Mouse (Mus musculus) limb, embryonic 13.5 days (tissue): ENCODE data around the gene Clptm1. TPM values are rescaled to one million over a fixed set of nuclear protein-coding genes. Genes with fewer than 3 reads are reported as not detected.

Experiments
- ATAC-seq: fragments of 200-750 bp; cut with Nextera tagmentation; 2 replicates; pipeline ENCODE4 v1.8.0; 2017; ENCODE audit warnings: low read depth, moderate number of reproducible peaks, moderate TSS enrichment; ENCODE audit not compliant: low FRiP score
- H3K27ac ChIP-seq: fragments of 300-500 bp; sonication (generic); 2 replicates; pipeline ENCODE4 v1.5.1; 2015; ENCODE audit warnings: inconsistent platforms, mild to moderate bottlenecking, moderate library complexity
- H3K27me3 ChIP-seq: fragments of 300-500 bp; sonication (generic); 2 replicates; pipeline ENCODE4 v1.6.1; 2015; ENCODE audit warnings: mild to moderate bottlenecking, inconsistent platforms
- H3K36me3 ChIP-seq: fragments of 300-500 bp; sonication (generic); 2 replicates; pipeline ENCODE4 v1.6.1; 2015; ENCODE audit warnings: inconsistent platforms, mild to moderate bottlenecking, moderate library complexity
- H3K4me1 ChIP-seq: fragments of 300-500 bp; sonication (generic); 2 replicates; pipeline ENCODE4 v1.6.1; 2015; ENCODE audit warnings: inconsistent platforms
- H3K4me2 ChIP-seq: fragments of 300-500 bp; sonication (generic); replicated peaks from 2 replicates; pipeline ENCODE4 v1.6.1; 2015; ENCODE audit warnings: inconsistent platforms, mild to moderate bottlenecking, moderate library complexity
- H3K4me3 ChIP-seq: fragments of 300-500 bp; sonication (generic); 2 replicates; pipeline ENCODE4 v1.5.1; 2015; ENCODE audit warnings: moderate library complexity, mild to moderate bottlenecking, inconsistent platforms
- H3K9ac ChIP-seq: fragments of 300-500 bp; sonication (generic); 2 replicates; pipeline ENCODE4 v1.6.1; 2015; ENCODE audit warnings: mild to moderate bottlenecking, inconsistent platforms
- H3K9me3 ChIP-seq: fragments of 300-500 bp; sonication (generic); 2 replicates; pipeline ENCODE4 v1.6.1; 2016; ENCODE audit warnings: inconsistent platforms
- WGBS: fragments of 180-500 bp; shearing (Covaris S2); methylation state at CpG from one replicate; pipeline ENCODE4 v1.1.7; 2015; 5-methylcytosine and 5-hydroxymethylcytosine counted together
- polyA plus RNA-seq: library from polyadenylated mRNA; unstranded; fragments of >200 nt; fragmentation: Nextera tagmentation; extraction: Ambion mirVana; gene quantifications from 2 replicates; pipeline ENCODE4 v1.2.1, GENCODE M21; 2015

Gene Clptm1
- polyA plus RNA-seq, 1 experiment from 2014 or later = 75.9 TPM

DNA sequence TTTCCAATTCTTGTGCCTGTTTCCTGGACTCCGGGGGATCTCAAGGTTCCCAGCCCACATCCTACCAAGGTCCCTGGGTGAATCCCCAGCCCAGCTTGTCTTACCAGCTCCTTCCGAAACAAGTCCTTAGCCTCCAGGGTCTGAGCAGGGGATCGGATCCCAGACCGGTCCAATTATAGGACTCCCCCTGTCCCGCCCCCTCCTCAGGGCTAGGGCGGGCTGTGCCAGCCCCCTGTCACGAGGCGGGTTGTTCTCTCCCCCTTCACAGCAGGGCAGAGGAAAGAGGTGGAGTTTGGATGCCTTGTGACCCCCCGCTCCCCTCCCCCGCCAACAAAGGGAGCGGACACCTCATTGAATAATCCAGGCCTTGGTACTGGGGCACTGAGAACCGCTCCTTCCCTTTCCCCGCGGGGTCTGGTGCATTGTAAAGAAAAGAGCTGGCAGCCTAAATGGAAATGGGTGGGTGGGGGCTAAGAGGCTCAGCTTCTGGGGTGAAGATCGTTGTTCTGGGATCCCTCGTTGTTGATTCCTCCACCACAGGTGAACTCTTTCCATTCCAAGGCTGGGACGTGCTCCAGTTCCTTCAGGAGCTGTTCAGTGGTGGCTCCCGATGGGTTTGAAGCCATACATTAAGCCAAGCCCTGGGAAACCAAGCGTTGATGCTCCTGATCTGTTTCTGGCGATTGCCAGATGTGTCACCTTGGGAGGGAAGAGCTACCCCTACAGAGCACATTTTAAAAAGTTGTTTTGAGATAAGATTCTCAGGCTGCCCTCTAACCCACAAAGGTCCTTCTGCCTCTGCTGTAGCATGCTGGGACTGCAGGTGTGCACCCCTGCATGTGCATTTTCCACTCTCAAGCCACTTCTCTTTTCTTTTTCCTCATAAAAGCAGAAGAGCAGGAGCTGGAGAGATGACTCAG lies 34.3 kb upstream of the Clptm1 start, which contains the start of gene Apoe:
TSS of gene Apoe (minus strand) at position 282 of the 920 bp plus-strand sequence.
- Histone ChIP-seq H3K4me3 (peak within 1 kb of the TSS; percentile 40), H3K36me3 (peaks cover 38% of the 10 kb centered on the region), H3K9me3 (no peaks in the 10 kb centered on the region), H3K27ac (peak within 1 kb of the TSS; percentile 33; the same call in 1 of the 2 replicates), H3K4me1 (peaks cover 18% of the 10 kb centered on the region), H3K9ac (peak within 1 kb of the TSS; percentile 68), H3K27me3 (peaks cover 6% of the 10 kb centered on the region; the same call in 1 of the 2 replicates), H3K4me2 (peak within 1 kb of the TSS; percentile 78)
- WGBS = 3% methylated on average over 19 of the region's 20 CpGs
- ATAC-seq = peak; percentile 46; the same call in 1 of the 2 replicates

DNA sequence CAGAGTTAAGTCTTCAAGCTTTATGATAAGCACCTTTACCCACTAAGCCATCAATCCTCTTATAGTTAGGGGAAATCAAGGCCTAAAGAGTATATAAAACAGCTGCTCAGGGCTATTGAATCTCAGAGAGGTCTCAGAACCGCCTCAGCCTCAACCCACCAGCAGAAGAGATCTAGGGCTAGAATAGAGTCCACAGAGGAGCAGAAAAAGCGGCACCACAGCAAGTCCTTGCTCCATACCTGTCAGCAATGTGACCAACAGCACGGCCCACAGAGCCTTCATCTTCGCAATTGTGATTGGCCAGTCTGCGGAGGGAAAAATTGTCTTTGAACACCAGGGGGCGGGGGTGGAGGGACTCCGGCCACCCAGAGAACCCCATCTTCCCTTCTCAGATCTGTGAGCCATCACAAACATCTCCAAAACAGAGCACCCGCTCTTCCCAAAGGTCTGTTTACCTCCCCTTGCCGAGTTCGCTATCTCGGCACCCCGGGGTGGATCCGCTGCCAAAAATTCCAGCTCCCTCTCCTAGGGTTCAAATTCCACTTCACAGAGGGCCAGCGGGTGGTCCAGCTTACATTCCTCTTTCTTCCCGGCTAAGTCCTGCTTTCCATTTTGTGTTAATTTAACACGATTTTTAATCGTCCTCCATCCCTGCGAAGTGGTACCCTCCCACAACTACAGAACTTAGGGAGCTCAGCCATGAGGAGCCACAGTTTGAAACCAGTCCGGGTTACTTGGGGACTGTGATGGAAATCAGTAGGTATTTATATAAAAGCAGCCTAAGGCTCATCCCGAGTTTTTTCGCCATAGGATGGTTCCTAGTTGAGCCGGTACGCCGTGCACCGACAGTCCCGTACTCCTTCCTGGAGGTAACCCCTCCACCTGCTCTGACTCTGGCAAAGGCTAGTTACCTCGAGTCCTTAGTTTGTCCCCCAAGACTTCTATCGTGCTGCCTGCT lies 33.4 kb upstream of the Clptm1 start:
- Histone ChIP-seq H3K4me2 (peak overlapping the region; percentile 78), H3K4me1 (peaks cover 21% of the 10 kb centered on the region), H3K36me3 (peaks cover 28% of the 10 kb centered on the region), H3K27ac (no peak overlapping the region), H3K9ac (peak overlapping the region; percentile 68), H3K9me3 (no peaks in the 10 kb centered on the region), H3K27me3 (peaks cover 6% of the 10 kb centered on the region; the same call in 1 of the 2 replicates), H3K4me3 (peak overlapping the region; percentile 40)
- ATAC-seq = no peak
- 3% methylated on average over 28 of the region's 28 CpGs for WGBS

DNA sequence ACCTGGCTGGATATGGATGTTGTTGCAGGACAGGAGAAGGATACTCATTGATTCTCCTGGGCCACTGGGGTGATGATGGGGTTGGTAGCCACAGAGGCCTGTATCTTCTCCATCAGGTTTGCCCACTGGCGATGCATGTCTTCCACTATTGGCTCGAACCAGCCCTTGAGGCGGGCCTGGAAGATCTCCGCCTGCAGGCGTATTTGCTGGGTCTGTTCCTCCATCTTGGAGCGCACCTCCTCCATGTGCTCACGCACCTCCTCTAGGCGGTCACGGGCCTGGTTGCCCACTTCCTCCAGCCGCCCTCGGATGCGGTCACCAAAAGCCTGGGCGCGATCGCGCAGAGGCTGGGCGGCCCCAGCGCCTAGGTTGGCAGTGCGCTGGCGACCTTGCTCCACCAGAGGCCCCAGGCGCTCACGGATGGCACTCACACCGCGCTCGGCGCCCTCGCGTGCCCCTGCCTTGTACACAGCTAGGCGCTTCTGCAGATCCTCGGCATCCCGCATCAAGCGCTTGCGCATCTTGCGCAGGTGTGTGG lies 31.6 kb upstream of the Clptm1 start:
- peaks cover 6% of the 10 kb centered on the region; the same call in 1 of the 2 replicates for H3K27me3 ChIP-seq
- no peak overlapping the region for H3K4me3 ChIP-seq
- ATAC-seq = no peak
- 93% methylated on average over 34 of the region's 34 CpGs for WGBS
- no peak overlapping the region for H3K27ac ChIP-seq
- no peak overlapping the region for H3K9ac ChIP-seq
- H3K9me3 ChIP-seq = no peaks in the 10 kb centered on the region
- H3K4me2 ChIP-seq = no peak overlapping the region
- H3K36me3 ChIP-seq = peaks cover 11% of the 10 kb centered on the region
- H3K4me1 ChIP-seq = peaks cover 25% of the 10 kb centered on the region

GRCm38 (mm10) chr7:19695881-19696280 lies 31.0 kb upstream of the Clptm1 start:
- no peak overlapping the region for H3K4me2 ChIP-seq
- no peak overlapping the region for H3K4me3 ChIP-seq
- peaks cover 25% of the 10 kb centered on the region for H3K4me1 ChIP-seq
- H3K27ac ChIP-seq = no peak overlapping the region
- ATAC-seq = no peak
- no peaks in the 10 kb centered on the region for H3K9me3 ChIP-seq
- H3K36me3 ChIP-seq = peaks cover 10% of the 10 kb centered on the region
- peaks cover 6% of the 10 kb centered on the region; the same call in 1 of the 2 replicates for H3K27me3 ChIP-seq
- H3K9ac ChIP-seq = no peak overlapping the region
- WGBS = 85% methylated on average over 6 of the region's 6 CpGs

- H3K4me1 ChIP-seq = peaks cover 25% of the 10 kb centered on the region
- H3K4me3 ChIP-seq = no peak overlapping the region
- ATAC-seq = no peak
- no peak overlapping the region for H3K4me2 ChIP-seq
- H3K9me3 ChIP-seq = no peaks in the 10 kb centered on the region
- peaks cover 10% of the 10 kb centered on the region for H3K36me3 ChIP-seq
- H3K27me3 ChIP-seq = peaks cover 6% of the 10 kb centered on the region; the same call in 1 of the 2 replicates
- no peak overlapping the region for H3K27ac ChIP-seq
- no peak overlapping the region for H3K9ac ChIP-seq
- WGBS = 53% methylated on average over 8 of the region's 8 CpGs
Measured at GRCm38 (mm10) chr7:19695213-19695594, 30.4 kb upstream of the Clptm1 start.

GRCm38 (mm10) chr7:19694336-19695212 lies 29.7 kb upstream of the Clptm1 start:
- Histone ChIP-seq H3K9ac (no peak overlapping the region), H3K36me3 (peaks cover 10% of the 10 kb centered on the region), H3K27ac (no peak overlapping the region), H3K9me3 (no peaks in the 10 kb centered on the region), H3K4me2 (no peak overlapping the region), H3K4me1 (peaks cover 24% of the 10 kb centered on the region), H3K27me3 (peaks cover 6% of the 10 kb centered on the region; the same call in 1 of the 2 replicates), H3K4me3 (no peak overlapping the region)
- ATAC-seq = no peak
- 81% methylated on average over 10 of the region's 10 CpGs for WGBS

- Histone ChIP-seq H3K4me3 (no peak overlapping the region), H3K36me3 (peaks cover 10% of the 10 kb centered on the region), H3K4me1 (peaks cover 13% of the 10 kb centered on the region), H3K4me2 (no peak overlapping the region), H3K27ac (no peak overlapping the region), H3K9me3 (no peaks in the 10 kb centered on the region), H3K27me3 (peaks cover 6% of the 10 kb centered on the region; the same call in 1 of the 2 replicates), H3K9ac (no peak overlapping the region)
- WGBS = 26% methylated on average over 10 of the region's 10 CpGs
- ATAC-seq = no peak
Measured at GRCm38 (mm10) chr7:19693421-19693820, 28.6 kb upstream of the Clptm1 start.

DNA sequence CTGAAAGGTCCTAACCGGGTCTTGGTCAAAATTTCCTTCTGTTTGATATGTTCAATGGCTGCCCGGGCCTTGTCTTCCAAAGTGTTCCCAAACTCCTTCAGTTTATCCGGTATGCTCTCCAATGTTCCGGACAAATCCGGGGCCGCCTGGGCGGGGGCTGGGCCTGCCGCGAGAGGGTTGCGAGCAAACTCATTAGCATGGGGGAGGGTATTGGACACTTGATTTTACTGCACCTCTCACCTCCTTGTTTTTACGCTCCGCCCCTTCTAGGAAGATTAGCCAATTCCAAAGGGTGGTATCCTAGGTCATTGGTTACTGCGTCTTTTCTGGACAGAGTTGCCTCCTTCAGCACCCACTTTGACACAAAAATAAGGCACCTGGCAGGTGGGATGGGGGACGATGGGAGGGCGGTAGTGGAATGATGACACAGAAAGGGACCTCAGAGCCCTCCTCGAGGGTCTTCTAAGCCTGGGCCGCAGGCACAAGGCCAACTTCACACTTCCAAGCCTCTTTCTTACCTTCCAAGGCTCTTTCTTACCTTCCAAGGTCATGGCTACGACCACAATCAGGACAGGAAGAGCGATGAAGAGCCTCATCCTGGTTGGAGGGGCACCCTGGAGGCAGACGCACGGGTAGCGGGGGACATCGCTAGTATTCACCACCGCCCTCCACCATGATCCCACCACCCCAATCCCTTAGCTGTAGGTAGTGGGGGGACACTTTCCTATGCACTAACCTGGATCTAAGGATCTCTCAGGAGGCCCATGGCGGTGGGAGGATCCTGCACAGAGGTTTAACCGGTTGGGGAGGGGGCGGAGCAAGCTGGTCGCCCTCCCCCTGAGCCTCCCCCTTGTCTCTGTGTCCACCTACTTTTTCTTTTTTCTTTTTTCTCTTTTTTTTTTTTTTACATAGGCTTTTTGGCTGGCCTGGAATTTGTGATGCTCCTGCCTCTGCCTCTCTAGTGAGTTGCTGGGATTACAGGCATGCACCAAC lies 27.3 kb upstream of the Clptm1 start, which contains the start of gene Apoc1:
TSS of gene Apoc1 (minus strand) at position 788 of the 993 bp plus-strand sequence.
- Histone ChIP-seq H3K9ac (no peak within 1 kb of the TSS), H3K4me1 (peaks cover 7% of the 10 kb centered on the region)

DNA sequence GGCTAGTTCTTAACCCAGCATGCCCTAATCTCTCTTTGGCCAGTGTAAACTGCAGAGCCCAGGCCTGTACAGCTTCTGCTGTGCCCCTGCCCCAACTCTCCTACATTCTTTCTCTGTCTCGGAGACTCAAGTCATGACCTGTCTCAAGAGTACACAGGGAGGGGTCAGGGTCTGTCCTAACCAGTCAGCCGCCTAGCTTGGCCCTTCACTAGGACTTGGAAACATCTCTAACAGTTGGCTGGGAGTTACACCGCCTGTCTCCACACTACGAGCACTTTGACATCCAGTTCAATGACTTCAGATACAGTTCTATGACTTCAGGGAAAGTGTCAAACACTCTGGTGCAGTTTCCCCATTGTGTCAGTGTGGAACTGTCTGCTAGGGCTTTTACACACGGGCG lies 26.6 kb upstream of the Clptm1 start:
- ATAC-seq = no peak

More for the DNA sequence above, 27.3 kb upstream of the Clptm1 start, which contains the start of gene Apoc1:
- 45% methylated on average over 28 of the region's 28 CpGs for WGBS
- Histone ChIP-seq H3K4me3 (no peak within 1 kb of the TSS), H3K36me3 (peaks cover 10% of the 10 kb centered on the region), H3K27me3 (no peaks in the 10 kb centered on the region), H3K27ac (no peak within 1 kb of the TSS), H3K9me3 (no peaks in the 10 kb centered on the region), H3K4me2 (no peak within 1 kb of the TSS)
- no peak for ATAC-seq

DNA sequence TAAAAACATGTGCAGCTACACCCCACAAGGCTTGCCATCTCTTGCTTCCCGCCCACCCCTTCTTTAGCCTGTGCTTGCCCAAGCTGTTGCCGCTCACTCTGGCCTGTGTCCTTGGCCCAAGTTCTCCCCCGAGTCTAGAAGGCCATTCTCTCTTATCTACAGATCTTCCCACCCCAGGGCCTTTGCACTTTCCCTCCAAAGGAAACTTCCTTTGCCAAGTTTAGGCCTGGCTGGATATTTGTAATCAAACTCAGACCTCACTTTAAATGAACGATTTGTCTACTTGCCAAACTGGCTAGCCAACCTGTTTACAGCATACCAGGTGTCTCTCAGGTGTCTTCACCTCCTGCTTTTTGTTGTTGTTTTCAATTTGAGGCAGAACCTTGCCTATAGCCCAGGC lies 26.0 kb upstream of the Clptm1 start:
- H3K27ac ChIP-seq = no peak overlapping the region
- H3K4me2 ChIP-seq = no peak overlapping the region
- WGBS = 85% methylated on average over 4 of the region's 4 CpGs
- no peaks in the 10 kb centered on the region for H3K9me3 ChIP-seq
- peaks cover 11% of the 10 kb centered on the region for H3K4me1 ChIP-seq
- ATAC-seq = no peak
- H3K27me3 ChIP-seq = no peaks in the 10 kb centered on the region
- H3K9ac ChIP-seq = no peak overlapping the region
- no peak overlapping the region for H3K4me3 ChIP-seq
- peaks cover under 1% of the 10 kb centered on the region; the same call in 1 of the 2 replicates for H3K36me3 ChIP-seq

More for the DNA sequence above, 26.6 kb upstream of the Clptm1 start:
- H3K9ac ChIP-seq = no peak overlapping the region
- WGBS = 80% methylated on average over 6 of the region's 6 CpGs
- H3K4me1 ChIP-seq = peaks cover 11% of the 10 kb centered on the region
- H3K27me3 ChIP-seq = no peaks in the 10 kb centered on the region
- no peak overlapping the region for H3K27ac ChIP-seq
- H3K9me3 ChIP-seq = no peaks in the 10 kb centered on the region
- H3K4me2 ChIP-seq = no peak overlapping the region
- no peak overlapping the region for H3K4me3 ChIP-seq
- peaks cover 6% of the 10 kb centered on the region for H3K36me3 ChIP-seq
